Mouse (Mus musculus) right cerebral cortex, postnatal 25 days (tissue): ENCODE data around the gene Stab2.
A peak's percentile ranks its signal among the peaks of the same experiment; 100 is the strongest.

Experiments used
- DNase-seq: peaks from one replicate; pipeline ENCODE4 v3.0.0; 2022

Gene Stab2

GRCm38 (mm10) chr10:86989838-86990237, 18.0 kb downstream of the Stab2 start:
- no peak for DNase-seq

DNA sequence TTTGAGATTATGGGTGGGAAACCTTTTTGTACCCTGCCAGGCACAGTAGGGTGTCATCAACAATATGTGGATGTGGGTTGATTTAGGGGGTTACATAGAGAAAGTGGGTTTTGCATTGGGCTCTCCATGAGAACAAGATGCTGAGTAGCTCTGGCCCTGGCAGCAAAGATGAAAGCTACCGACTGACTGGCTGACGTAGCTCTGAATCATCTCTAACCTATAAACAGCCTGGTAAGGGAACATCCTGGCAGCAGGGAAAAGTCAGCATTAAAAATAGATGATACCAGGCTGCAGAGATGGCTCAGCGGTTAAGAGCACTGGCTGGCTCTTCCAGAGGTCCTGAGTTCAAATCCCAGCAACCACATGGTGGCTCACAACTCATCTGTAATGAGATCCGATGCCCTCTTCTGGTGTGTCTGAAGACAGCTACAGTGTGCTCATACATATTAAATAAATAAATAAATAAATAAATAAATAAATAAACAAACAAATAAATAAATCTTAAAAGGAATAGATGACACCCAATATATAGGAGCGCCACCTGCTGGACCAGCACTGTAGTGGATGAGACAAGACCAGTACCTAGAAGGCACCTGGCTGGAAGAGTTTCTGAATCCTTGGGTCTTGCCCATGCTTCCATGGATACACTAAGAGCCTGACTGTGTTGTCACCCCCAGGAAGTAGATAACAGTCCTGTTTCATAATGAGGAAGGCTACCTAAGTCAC, 31.7 kb downstream of the Stab2 start:
- DNase-seq: peak; percentile 50

- DNase-seq: no peak
These were observed 34.5 kb downstream of the Stab2 start for GRCm38 (mm10) chr10:86973276-86973675.

DNA sequence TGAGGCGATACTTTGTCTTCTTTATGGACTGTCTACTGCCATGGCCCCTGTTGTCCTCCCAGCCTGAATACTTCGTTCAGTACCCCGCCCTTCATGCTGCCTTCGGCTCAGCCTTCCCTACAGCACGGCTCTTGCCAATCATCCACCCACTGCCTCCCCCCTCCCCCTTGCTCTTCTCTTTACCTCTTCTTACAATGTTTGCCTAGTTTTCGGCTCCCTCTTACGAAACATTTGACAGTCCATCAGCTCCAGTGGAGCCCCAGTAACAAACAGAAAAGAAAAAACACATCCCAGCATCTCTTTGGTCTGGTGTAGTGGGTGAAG, 35.4 kb downstream of the Stab2 start:
- DNase-seq: no peak

- DNase-seq: peak; percentile 54
These were observed 35.9 kb downstream of the Stab2 start for GRCm38 (mm10) chr10:86971680-86972502.

- no peak for DNase-seq
These were observed 38.5 kb downstream of the Stab2 start for GRCm38 (mm10) chr10:86969346-86969745.

- DNase-seq: no peak
These were observed 46.0 kb downstream of the Stab2 start for GRCm38 (mm10) chr10:86961542-86962466.

DNA sequence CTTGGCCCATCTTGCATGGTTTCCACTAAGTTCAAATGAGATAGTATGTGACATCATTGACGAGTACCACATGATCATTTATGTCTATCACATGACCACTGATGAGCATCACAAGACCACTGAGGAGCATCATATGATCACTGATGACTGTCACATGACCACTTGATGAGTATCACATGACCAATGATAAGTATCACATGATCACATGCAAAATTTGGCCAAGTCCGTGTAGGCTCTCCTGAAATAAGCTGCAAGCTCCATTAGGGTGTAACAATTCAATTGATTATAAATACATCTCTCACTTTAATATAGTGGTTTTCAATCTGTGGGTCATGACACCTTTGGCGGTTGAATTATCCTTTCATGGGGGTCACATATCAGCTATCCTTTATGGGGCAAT, 52.5 kb downstream of the Stab2 start:
- DNase-seq: no peak

GRCm38 (mm10) chr10:86952696-86953095, 55.1 kb downstream of the Stab2 start:
- no peak for DNase-seq

DNA sequence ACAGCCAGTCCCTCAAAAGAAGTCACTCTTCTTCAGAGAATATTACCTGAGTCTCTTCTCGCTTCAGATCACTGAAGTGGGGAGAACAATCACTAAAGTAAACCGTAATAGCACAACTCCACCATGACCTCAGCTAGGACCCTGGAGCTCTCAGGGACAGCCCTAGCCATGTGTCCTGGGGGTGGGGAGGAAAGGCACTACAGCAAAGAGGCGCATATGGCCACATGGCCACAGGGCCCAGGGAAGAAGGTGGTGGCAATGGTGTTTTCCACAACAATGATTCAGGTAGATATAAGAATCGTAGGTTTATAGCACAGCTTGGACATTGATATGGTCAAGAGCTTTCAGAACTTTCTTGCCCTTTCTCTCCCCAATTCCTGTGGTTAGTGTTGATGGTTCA, 57.0 kb downstream of the Stab2 start:
- DNase-seq: no peak

DNA sequence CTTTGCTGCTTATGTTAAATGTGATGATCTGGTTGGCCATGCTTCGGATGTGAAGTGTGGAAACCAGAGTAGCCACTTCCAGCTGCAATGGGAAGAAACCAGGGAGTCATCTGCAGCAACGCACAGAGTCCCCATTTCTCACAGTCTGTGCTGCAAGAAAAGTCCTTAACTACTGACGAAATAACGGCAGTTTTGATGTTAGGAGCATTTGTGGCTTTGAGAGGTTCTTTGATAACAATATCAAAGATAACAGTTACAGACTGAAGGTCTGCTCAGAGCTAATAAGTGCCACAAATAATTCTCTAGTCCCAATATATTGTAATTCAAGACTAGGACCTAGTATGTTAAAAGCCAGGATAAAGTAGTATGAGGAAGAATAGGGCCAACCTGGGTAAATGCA, 57.9 kb downstream of the Stab2 start:
- DNase-seq: no peak

- no peak for DNase-seq
These were observed 60.3 kb downstream of the Stab2 start for GRCm38 (mm10) chr10:86947541-86947940.

DNA sequence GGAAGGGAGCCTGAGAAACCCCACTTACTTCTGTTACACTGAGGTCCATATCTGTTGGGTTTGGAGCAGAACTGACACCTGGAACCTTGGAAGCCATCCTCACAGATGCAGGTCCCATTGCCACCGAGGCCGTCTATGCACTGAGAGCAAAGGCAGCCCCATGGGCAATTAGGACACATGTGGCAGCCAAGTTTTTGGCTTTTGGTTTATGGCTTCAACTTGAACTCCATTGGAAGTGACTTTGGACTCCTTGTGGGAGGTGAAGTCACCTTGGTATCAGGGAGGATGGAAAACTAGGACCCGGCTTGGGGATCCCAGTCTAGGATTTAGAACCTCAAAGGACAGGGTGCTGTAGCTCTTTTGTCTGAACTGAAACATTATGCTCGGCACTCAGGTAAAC, 67.2 kb downstream of the Stab2 start:
- no peak for DNase-seq

DNA sequence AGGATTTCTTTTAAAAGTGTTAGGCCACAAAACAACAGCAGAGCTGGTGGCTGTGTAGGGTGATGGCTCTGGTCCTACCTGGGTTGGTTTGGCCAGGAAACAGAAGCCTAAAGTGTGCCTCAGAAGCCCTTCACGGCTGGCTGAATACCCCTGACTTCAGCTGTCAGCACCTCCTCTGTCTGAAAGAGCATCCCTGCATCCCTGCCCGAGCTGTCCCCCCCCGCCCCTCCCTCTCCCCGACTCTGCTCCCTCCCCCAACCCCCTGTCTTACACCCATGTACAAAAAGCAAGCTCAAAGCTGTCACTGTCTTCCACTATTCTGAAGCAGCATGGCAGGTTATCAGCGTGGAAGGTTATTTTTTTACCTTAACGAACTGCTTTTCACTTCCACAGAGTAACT, 73.4 kb downstream of the Stab2 start:
- DNase-seq: no peak

DNA sequence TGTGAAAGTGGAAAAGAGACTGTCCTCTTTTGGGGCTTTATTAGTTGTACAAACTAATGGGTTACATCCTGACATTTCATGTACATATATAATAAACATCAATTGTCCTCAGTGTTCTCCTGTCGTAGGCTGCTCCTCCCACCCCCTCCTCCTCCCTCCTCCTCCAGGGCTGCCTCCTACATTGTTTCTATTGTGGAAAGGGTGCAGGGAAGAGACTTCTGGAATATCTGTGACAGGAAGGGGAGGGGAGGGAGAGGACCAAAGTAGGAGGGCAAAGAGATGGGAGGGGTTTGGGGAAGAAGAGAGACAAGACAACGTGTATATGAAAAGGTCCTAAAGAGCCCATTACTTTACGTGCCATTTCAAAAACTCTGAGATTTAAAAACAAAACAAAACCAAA, 73.9 kb downstream of the Stab2 start:
- DNase-seq: no peak

DNA sequence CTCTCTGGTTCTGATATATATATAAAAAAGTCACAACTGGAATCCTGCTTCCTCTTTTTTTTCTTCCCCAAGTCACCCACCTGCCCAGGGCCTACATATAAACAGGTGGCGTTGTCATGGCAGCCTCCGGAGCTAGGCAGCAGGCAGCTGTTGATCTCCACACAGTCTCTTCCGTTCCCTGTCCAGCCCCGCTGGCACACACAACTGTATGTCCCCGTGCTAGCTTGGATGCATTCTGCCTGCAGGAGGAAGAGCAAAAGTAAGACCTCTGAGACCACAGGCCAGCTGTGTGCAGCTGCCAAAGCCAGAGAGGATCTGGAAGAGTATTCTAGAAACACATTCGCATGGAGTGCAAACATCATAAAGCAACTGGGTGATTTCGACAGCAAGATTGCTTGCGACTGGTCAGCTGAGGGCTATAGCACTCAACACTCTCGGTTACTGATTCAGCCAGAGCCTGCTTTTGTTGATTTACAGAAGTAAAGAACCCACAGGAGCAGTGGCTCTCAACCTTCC, 74.6 kb downstream of the Stab2 start:
- DNase-seq: no peak

DNA sequence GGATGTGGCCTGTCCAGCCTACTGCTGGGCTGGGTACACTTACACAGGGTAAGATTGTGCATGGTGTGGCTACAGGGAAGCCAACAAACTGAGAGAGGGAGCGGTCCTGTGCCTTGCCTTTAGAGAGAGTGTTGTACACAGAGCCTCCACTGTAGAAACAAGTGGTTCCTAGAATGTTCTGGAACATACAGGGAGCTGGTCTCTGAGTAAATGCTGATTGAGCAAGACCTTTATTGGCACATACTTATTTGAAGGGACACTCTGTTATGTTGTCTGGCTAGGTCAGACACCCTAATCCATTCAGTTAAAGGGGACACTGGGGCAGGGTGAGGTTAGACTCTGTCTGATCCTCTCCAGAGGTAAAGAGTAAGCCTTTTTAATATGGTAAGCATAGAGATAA, 84.2 kb downstream of the Stab2 start:
- DNase-seq: no peak

DNA sequence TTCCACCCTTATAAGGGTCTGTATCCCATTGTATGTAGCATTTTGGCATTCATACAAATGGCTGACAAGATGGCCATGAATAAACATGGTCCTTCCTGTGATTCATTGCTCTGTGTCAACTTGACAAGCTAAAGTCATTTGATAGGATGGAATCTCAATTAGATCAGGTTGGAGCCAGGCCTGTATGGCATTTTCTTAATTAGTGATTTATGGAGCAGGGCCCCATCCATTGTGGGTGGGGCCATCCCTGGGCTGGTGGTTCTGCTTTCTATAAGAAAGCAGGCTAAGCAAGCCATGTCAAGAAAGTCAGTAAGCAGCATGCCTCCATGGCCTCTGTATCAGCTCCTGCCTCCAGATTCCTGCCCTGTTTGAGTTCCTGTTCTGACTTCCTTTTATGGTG, 92.2 kb downstream of the Stab2 start:
- DNase-seq: no peak

DNA sequence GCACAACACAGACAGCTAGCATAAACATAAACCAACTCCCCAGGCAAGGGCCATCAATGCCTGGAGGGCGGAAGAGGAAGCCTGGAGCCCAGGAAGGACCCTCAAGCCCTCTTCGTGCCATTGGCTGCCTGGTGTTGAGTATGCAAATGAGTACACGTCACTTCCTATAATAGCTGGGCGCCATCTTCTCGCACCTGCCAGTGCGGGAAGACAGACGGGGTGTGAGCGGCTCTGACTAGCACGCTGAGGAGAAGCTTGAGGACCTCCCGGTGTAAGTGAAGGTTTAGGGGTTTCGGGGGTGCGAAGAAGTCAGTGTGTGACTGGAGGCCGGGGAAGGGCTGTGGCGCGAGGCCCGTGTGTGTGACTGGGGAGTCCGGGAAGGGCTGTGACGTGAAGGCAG, 99.3 kb downstream of the Stab2 start:
- DNase-seq: no peak

- DNase-seq: no peak
These were observed 100.8 kb downstream of the Stab2 start for GRCm38 (mm10) chr10:86907043-86907442.

DNA sequence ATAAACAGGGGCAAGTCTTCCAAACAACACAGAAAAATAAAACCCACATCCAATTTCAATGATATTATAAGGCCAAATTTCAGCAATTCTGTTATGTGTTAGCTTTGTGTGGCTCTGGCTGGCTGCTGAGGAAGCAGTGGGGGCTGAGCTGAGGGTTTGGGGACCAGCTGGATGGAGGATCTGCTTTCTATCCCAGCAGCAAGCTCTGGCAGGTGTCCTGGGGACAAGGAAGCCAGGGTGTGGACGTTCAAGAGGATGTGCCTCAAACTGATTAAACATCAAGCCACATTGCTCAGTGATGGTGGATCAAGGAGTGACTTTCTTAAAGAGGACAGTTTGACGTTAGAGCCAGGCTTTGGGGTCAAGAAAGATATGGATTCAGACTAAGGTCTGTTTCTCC, 112.3 kb downstream of the Stab2 start:
- DNase-seq: no peak

- no peak for DNase-seq
These were observed 116.8 kb downstream of the Stab2 start for GRCm38 (mm10) chr10:86891066-86891465.
